Mouse (Mus musculus): ENCODE results near the gene Cyp4x1.
"Not testable (repeated sequence)": the region's sequence is repeated elsewhere in the genome, so short reads cannot be mapped to it uniquely, and the experiment has no call there.

The Cyp4x1 gene

GRCm38 (mm10) chr4:115133621-115134295 lies at the start of gene Cyp4x1:
Gene Cyp4x1, minus strand, starts transcription at chr4:115134281.
- DNase-seq (ENCODE audit: low read depth): no peak

- not testable (repeated sequence) for DNase-seq (ENCODE audit: low read depth)
These were observed 42.1 kb upstream of the Cyp4x1 start for GRCm38 (mm10) chr4:115176201-115176600.

DNA sequence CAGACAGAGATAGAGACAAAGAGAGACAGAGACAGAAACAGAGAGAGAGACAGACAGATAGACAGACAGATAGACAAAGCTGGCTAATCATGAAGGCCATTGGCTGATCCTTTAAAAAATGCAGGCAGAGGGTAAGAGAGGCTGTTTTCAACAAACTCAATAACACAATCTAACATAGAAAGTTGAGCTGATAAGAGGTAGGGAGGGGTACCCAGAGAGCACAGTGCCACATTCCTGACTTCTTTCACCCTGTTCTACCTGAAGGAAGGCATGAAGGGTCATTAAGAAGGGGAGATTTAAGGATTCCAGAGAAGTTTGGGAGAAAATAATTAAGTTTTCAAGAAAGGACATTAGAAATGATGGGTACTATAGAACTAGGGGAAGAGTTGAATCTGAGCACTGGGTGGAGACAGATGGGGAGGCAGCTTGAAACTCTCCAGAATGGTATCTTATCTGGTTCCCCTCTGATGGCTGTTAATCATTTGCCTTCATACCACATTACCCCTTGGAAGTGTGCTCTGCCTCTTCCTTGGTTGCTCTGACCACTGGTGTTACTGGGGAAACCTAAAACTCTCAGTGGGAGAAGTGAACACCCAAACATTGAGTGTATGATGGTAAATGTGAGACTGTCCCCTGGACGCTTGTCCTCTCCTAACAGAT lies 40.7 kb upstream of the Cyp4x1 start:
- no peak for DNase-seq (ENCODE audit: low read depth)

DNA sequence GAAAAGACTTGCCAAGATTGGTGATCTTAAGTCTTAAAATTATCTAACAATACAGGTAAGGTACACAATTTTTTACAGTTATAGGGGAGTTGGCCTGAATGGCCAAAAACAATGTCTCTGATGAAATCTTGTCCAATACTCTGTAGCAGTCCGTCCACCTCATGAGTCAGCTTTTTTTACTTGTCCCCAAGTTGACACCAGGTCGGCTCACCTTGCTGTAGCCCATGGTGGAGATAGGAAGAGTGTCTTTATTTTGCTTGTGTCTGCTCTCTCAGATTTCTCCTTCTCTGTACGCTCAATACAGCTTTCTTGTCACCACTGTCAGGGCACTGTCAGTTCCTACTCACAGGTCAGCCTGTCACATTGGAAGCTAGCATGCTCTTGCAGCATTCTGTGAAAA lies 24.9 kb upstream of the Cyp4x1 start:
- not testable (repeated sequence) for DNase-seq (ENCODE audit: low read depth)

DNA sequence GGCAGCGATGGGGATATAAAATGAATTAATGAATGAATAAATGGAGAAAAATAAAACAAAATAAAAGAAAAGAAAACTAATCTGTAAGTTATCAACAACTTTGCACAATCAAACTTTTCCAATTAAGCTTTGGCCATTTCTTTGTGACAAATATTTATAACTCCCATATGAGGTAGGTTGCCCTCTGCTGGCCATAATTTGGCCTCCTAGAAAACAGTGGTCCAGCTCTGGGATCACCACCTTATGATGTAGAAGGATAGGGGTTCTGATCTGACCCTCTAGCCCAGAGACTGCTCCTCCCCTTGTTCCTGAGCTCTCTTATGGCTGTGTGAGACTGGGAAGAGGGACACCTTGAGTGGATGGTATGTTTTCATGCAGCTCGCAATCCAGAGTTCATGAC lies 20.6 kb upstream of the Cyp4x1 start:
- DNase-seq (ENCODE audit: low read depth): no peak

DNA sequence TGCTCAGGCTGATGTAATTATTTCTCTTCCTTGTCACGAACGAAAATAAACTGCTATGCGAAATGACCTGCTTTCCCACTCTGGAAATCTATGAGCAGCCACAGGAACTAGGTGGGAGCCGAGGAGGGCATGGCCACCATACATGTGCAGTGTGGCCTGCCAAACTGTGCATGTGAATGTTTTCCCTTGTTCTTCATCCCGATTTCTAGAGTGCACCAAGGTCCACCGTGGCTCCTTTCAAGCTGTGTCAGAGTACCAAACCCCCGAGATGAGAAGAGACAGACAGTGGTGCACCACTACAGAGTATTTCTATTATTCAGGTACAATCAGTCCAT lies 182 bp upstream of the Cyp4x1 start:
- no peak for DNase-seq (ENCODE audit: low read depth)

GRCm38 (mm10) chr4:115133085-115133484 lies 996 bp downstream of the Cyp4x1 start:
- no peak for DNase-seq (ENCODE audit: low read depth)

DNA sequence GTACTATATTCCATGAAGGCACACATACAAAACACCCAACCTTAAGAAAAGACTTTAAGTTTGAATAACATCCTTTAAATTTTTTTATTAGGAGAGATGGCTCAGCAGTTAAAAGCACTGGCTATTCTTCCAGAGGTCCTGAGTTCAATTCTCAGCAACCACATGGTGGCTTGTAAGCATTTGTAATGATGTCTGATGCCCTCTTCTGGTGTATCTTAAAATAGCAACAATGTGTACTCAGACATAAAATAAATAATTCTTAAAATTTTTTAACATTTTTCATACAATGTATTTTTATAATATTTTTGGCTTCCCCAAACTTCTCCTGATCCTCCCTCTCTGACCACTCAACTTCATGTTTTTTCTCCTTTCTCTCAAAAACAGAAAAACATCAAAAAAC lies 9.4 kb downstream of the Cyp4x1 start:
- no peak for DNase-seq (ENCODE audit: low read depth)

DNA sequence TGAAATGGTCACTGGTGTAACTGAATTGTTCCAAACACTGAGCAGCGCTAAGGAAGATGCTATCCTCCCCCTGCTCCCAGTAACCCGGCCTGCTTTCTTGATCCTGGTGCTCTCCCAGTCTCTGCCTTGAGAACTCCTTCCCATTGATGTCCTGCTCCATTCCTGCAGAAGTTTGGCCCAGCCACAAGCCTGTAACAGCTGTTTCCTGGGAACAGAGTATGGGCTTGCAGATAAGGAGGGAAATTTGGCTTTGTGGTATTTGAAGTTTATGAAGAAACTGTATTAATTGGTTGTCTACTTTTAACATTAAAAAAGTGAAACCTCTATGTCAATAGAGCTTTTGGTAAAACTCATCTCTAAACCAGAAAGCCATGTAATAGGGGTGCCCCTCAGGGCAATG lies 10.6 kb downstream of the Cyp4x1 start:
- DNase-seq (ENCODE audit: low read depth): no peak

GRCm38 (mm10) chr4:115121608-115122007 lies 12.5 kb downstream of the Cyp4x1 start:
- DNase-seq (ENCODE audit: low read depth): no peak

DNA sequence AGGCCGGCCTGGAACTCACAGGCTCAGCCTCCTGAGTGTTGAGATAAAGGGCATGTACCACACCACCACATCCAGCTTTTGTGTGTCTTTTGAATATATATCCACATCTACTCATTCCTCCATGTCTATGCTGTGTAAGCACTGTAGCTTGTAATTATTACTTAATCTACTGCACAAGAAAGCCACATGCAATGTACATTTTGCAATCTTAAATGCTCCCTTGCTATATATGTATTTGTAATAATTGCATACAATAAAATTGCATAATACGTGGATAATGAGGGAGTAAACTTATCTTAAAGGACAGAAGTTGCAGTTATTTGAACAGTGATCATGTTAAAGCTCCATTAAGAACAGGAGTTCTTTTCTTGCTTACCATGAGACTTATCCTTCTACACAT lies 12.9 kb downstream of the Cyp4x1 start:
- DNase-seq (ENCODE audit: low read depth): no peak

GRCm38 (mm10) chr4:115119642-115120041 lies 14.4 kb downstream of the Cyp4x1 start:
- DNase-seq (ENCODE audit: low read depth): no peak

- no peak for DNase-seq (ENCODE audit: low read depth)
These were observed 20.8 kb downstream of the Cyp4x1 start for GRCm38 (mm10) chr4:115113266-115113665.

DNA sequence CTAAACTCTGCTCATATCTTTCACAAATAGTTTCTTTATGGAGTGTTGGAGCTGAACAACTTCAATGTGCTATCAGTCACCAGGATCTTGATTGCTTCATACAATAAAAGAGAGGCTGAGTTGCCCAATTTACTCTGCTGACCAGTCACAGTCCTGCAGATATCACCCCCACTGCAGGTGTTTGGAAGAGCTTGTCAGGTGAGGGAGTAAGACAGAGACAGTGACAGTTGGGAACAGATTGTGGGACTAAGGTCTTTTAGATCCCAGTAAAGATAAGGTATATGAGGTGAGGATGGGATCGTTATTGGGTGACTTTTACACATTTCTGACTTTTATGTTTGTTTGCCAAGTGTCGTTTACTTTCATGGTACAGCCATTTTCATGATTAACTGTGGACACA lies 22.9 kb downstream of the Cyp4x1 start:
- DNase-seq (ENCODE audit: low read depth): no peak

GRCm38 (mm10) chr4:115103510-115103909 lies 30.6 kb downstream of the Cyp4x1 start:
- DNase-seq (ENCODE audit: low read depth): no peak

GRCm38 (mm10) chr4:115101682-115102081 lies 32.4 kb downstream of the Cyp4x1 start:
- DNase-seq (ENCODE audit: low read depth): peak; percentile 67

- no peak for DNase-seq (ENCODE audit: low read depth)
These were observed 37.0 kb downstream of the Cyp4x1 start for GRCm38 (mm10) chr4:115097146-115097496.

GRCm38 (mm10) chr4:115096435-115097145 lies 37.5 kb downstream of the Cyp4x1 start:
- DNase-seq (ENCODE audit: low read depth): no peak

DNA sequence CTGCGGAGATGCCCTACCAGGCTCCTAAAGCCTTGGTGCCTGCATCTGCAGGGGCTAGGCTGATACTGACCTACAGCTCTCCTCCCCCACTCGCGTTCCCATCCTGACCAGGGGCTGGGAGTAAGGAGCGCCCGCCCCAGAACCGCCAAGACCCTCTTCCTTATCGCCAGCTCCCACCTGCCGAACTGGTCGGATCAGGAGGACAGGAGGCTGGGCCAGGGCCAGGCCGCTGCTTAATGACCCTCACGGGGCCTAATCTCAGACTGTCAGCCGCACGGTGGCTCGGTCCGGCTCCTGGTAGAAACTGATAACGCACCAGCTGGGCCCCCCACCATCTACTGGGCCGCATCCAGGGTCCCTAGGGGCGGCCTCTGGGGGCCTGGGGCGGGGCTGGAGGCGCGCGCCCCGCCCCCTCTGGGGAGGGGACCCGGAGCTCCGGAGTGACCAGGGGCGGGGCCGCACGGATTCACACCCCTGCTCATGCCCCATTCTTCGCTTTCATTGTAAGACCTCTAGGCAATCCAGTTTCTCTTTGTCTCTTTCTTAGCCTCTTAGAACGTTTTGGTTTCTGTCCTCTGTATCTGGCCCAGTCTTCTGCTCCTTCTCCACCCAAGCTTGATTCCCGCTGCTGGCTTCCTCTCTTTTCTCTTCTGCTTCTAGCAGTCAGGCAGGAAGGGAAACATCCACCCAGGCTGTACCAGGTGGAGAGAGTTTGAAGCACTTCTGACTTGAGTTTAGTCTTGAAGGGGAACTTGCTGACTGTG lies 38.2 kb downstream of the Cyp4x1 start:
- DNase-seq (ENCODE audit: low read depth): no peak

- DNase-seq (ENCODE audit: low read depth): no peak
These were observed 40.0 kb downstream of the Cyp4x1 start for GRCm38 (mm10) chr4:115094056-115094455.

DNA sequence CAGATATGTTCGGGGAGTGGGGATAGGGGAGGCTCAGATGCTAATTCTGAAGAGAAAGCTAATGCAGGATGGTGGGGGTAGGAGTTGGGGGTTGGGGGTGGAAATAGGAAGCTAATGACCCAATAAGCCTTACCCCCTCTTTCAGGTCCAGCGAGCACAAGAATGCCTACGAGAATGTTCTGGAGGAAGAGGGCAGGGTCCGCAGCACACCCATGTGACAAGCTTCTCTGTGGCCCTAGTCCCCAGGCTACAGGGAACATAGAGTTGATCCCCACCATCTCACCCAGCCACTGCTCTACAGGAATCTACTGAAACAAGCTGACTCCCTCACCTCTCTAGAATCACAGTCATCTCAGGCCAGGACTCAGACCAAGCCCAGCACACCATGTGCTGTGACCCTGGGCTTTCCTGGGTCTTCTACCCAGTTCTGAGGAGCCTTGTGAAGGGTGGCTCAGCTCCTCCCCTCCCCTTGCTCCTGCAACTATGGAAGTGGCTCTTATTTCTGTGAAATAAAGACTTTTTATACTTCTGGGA lies 40.7 kb downstream of the Cyp4x1 start:
- no peak for DNase-seq (ENCODE audit: low read depth)

DNA sequence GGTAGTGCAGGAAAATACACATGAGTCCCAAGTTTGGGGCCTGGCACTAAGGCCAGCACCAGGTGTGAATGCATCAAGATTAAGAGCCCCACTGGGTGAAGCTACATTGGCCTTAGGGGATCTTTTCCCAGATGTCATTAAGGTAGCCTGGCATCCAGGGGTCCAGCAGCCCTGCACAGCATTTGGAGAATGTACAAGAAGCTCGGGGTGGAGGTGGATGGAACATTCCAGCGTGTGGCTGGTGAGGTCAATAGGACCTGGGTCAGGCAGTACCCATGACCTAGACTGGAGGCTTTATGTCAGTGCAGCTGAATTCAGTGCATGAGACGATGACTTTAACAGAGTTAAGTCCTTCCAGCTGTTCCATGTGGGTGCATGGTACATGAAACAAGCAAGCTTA lies 42.3 kb downstream of the Cyp4x1 start:
- no peak for DNase-seq (ENCODE audit: low read depth)
